Mouse (Mus musculus): Measurements from ENCODE around the gene Tomm20l. TPM values are rescaled to one million over a fixed set of nuclear protein-coding genes. Genes with fewer than 3 reads are reported as not detected.

Tomm20l gene
- polyA plus RNA-seq, 1 experiment from 2014 or later: not detected

Other genes starting within 250 kb of the Tomm20l start
- gene Actr10, start 173.6 kb upstream of the Tomm20l start, polyA plus RNA-seq (2016; fragmentation: Nextera tagmentation; extraction: Ambion mirVana): 217 and 218 TPM in 2 replicates
- gene Psma3, start 136.8 kb upstream of the Tomm20l start, polyA plus RNA-seq (2016; fragmentation: Nextera tagmentation; extraction: Ambion mirVana): 659 and 664 TPM in 2 replicates
- 22.7 and 28.3 TPM in 2 replicates for gene Arid4a, start 95.4 kb upstream of the Tomm20l start, polyA plus RNA-seq (2016; fragmentation: Nextera tagmentation; extraction: Ambion mirVana)
- gene Timm9, start 25.3 kb downstream of the Tomm20l start, polyA plus RNA-seq (2016; fragmentation: Nextera tagmentation; extraction: Ambion mirVana): 82.4 and 86.8 TPM in 2 replicates
- gene 2700049A03Rik, start 25.4 kb downstream of the Tomm20l start, polyA plus RNA-seq (2016; fragmentation: Nextera tagmentation; extraction: Ambion mirVana): 17.5 and 18.5 TPM in 2 replicates
- gene Dact1, start 198.5 kb downstream of the Tomm20l start, polyA plus RNA-seq (2016; fragmentation: Nextera tagmentation; extraction: Ambion mirVana): 4.9 and 5.6 TPM in 2 replicates

All from forebrain, embryonic 10.5 days (tissue).